Mouse (Mus musculus) liver, embryonic 14.5 days (tissue): Measurements from ENCODE around the gene Atad1. TPM values are rescaled to one million over a fixed set of nuclear protein-coding genes. Genes with fewer than 3 reads are reported as not detected.
"Not testable (repeated sequence)": the region's sequence is repeated elsewhere in the genome, so short reads cannot be mapped to it uniquely, and the experiment has no call there.

Experiments
- ATAC-seq: fragments of 200-750 bp; cut with Nextera tagmentation; 2 replicates; pipeline ENCODE4 v1.8.0; 2017; ENCODE audit warnings: moderate number of reproducible peaks, mild to moderate bottlenecking, moderate library complexity; ENCODE audit not compliant: insufficient read depth
- DNase-seq, 3 experiments: peaks; one replicate each; pipeline ENCODE4 v3.0.0-alpha.2; 2012 to 2013; ENCODE audit warnings: low read depth in 3 of 3, low spot score in 3 of 3
- H3K27ac ChIP-seq: fragments of 300-500 bp; sonication (generic); 2 replicates; pipeline ENCODE4 v1.5.1; 2014; ENCODE audit warnings: moderate library complexity, mild to moderate bottlenecking, control low read depth, inconsistent platforms
- H3K27me3 ChIP-seq: fragments of 300-500 bp; sonication (generic); 2 replicates; pipeline ENCODE4 v1.6.1; 2014; ENCODE audit warnings: mild to moderate bottlenecking, low read length, moderate library complexity; ENCODE audit not compliant: control insufficient read depth, insufficient read depth
- H3K36me3 ChIP-seq: fragments of 300-500 bp; sonication (generic); replicated peaks from 2 replicates; pipeline ENCODE4 v1.6.1; 2014; ENCODE audit warnings: low read depth; ENCODE audit not compliant: control insufficient read depth, insufficient read depth
- H3K4me1 ChIP-seq, 2 experiments: fragments of 200-500 bp in 1 of 2; fragments of 300-500 bp in 1 of 2; sonication (generic) in 1 of 2; replicated peaks; 2 replicates each; pipeline ENCODE4 v1.6.1; 2012 to 2014; ENCODE audit warnings: antibody characterized with exemption in 1 of 2, inconsistent platforms in 1 of 2, low read length in 1 of 2; ENCODE audit not compliant: control insufficient read depth in 2 of 2, insufficient read depth in 2 of 2
- H3K4me2 ChIP-seq: fragments of 300-500 bp; sonication (generic); 2 replicates; pipeline ENCODE4 v1.6.1; 2014; ENCODE audit warnings: low read depth, mild to moderate bottlenecking, control low read depth, moderate library complexity
- H3K4me3 ChIP-seq, 2 experiments: fragments of 200-500 bp in 1 of 2; fragments of 300-500 bp in 1 of 2; sonication (generic) in 1 of 2; 2 replicates each; pipeline ENCODE4 v1.5.1; 2012 to 2014; ENCODE audit warnings: low read depth in 2 of 2, low read length in 2 of 2, mild to moderate bottlenecking in 2 of 2, control low read depth in 1 of 2, inconsistent platforms in 1 of 2, moderate library complexity in 1 of 2; ENCODE audit not compliant: insufficient read depth in 1 of 2
- H3K9ac ChIP-seq: fragments of 300-500 bp; sonication (generic); replicated peaks from 2 replicates; pipeline ENCODE4 v1.6.1; 2014; ENCODE audit warnings: mild to moderate bottlenecking, control low read depth, moderate library complexity
- H3K9me3 ChIP-seq: fragments of 300-500 bp; sonication (generic); 2 replicates; pipeline ENCODE4 v1.6.1; 2016; ENCODE audit warnings: low read length, mixed read lengths; ENCODE audit not compliant: control insufficient read depth
- CTCF ChIP-seq: IDR thresholded peaks from 2 replicates; pipeline ENCODE4 v1.5.1; 2016; ENCODE audit warnings: antibody characterized with exemption, low read depth, control low read depth
- EP300 ChIP-seq: IDR thresholded peaks from 2 replicates; pipeline ENCODE4 v1.6.1; 2016; ENCODE audit warnings: antibody characterized with exemption, low read depth
- WGBS: fragments of 180-500 bp; shearing (Covaris S2); extraction: QIAGEN DNeasy Blood & Tissue Kit; methylation state at CpG from one replicate; pipeline ENCODE4 v1.1.7; 2014; ENCODE audit not compliant: insufficient replicate concordance; 5-methylcytosine and 5-hydroxymethylcytosine counted together
- polyA plus RNA-seq, 2 experiments: library from polyadenylated mRNA; depleted of rRNA in 1 of 2; stranded (reverse) in 1 of 2; unstranded in 1 of 2; fragments of >200 nt; fragmentation: Nextera tagmentation in 1 of 2; extraction: Ambion mirVana in 1 of 2; gene quantifications; 2 replicates each; pipeline versions ENCODE4 v1.2.1 to v1.2.3; 2012 to 2014

The Atad1 gene
- polyA plus RNA-seq, 2 experiments = 9.9 to 20.9 TPM

DNA sequence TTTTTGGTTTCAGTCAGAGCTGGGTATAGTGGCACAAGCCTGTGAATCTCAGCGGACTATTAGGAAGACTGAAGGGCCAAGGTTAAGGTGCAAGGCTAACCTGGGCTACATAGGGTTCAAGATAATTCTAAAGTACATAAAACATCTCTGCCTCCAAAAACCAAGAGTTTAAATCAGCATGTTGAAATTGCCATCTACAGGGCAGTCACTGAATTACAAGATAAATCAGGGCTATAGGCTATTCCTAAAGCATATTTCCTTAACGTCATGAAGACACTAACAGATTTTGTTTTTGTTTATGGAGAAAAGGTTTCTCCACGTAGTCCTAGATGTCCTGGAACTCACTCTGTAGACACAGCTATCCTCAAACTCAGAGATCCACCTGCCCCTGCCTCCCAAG lies 29.3 kb downstream of the Atad1 start:
- DNase-seq (peak in 1 of 3 experiments; percentile 13), ATAC-seq (no peak)
- whole genome bisulfite sequencing = 45% methylated on average over 3 of the region's 3 CpGs

DNA sequence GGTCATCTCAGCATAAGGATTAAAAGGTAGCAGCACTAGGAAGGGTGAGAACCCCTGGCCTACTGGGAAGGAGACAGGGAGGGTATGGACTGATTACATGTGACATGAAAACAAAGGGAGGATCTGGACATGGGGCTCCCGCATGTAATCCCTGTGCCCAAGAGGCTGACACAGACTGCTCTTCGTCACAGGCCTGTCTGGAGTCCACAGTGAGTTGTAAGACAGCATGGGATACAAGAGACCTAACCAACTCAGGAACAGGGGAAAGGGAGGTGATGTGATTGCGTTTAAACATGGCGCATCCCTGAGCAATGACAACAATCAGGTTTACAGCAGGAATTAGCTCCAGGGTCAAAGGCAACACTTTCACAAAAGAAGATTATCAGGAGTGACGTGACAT lies 30.6 kb downstream of the Atad1 start:
- Histone ChIP-seq H3K27ac (no peak overlapping the region), H3K4me2 (no peak overlapping the region), H3K36me3 (peaks cover 7% of the 10 kb centered on the region), H3K9me3 (no peaks in the 10 kb centered on the region), H3K9ac (no peak overlapping the region), H3K4me3 (no peak overlapping the region), H3K4me1 (peaks cover 7 to 8% of the 10 kb centered on the region in 2 experiments), H3K27me3 (no peaks in the 10 kb centered on the region)
- no peak for TF ChIP-seq EP300
- TF ChIP-seq CTCF = no peak
- DNase-seq = no peak
- WGBS = 82% methylated on average over 5 of the region's 5 CpGs
- no peak for ATAC-seq

More for the DNA sequence above, 29.3 kb downstream of the Atad1 start:
- peaks cover 2% of the 10 kb centered on the region; the same call in 1 of the 2 replicates for H3K36me3 ChIP-seq
- no peaks in the 10 kb centered on the region for H3K9me3 ChIP-seq
- H3K4me3 ChIP-seq = no peak overlapping the region
- TF ChIP-seq EP300 (no peak), CTCF (peak; percentile 36; the same call in 1 of the 2 replicates)
- H3K27ac ChIP-seq = no peak overlapping the region
- peaks cover 8 to 9% of the 10 kb centered on the region in 2 experiments for H3K4me1 ChIP-seq
- no peak overlapping the region for H3K9ac ChIP-seq
- H3K27me3 ChIP-seq = no peaks in the 10 kb centered on the region
- peak overlapping the region; percentile 86; the same call in 1 of the 2 replicates for H3K4me2 ChIP-seq

DNA sequence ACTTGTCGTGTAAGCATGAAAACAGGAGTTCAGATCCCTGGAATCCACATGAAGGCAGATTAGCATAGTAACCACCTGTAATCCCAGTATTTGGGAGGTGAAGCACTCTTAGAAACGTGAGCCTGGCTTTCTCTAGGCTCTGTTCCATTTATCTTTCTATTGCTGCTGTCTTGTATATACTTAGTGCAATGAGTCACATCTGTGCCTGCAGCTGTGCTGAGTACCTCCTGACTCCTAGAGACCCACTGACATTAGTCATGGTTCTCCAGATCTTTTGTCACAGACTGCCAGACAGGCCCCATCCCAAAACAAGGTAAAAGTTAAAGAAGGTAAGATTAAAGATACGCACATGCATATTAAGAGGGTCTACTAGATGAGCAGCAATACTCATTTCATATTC lies 37.4 kb downstream of the Atad1 start:
- no peak overlapping the region for H3K9ac ChIP-seq
- H3K27me3 ChIP-seq = no peaks in the 10 kb centered on the region
- no peaks in the 10 kb centered on the region for H3K4me1 ChIP-seq
- H3K4me3 ChIP-seq = no peak overlapping the region
- TF ChIP-seq EP300 = no peak
- no peak for TF ChIP-seq CTCF
- no peaks in the 10 kb centered on the region for H3K9me3 ChIP-seq
- no peak for ATAC-seq
- no peak for DNase-seq
- no peak overlapping the region for H3K4me2 ChIP-seq
- 75% methylated on average over 3 of the region's 3 CpGs for WGBS
- H3K27ac ChIP-seq = no peak overlapping the region
- H3K36me3 ChIP-seq = peaks cover 15% of the 10 kb centered on the region

DNA sequence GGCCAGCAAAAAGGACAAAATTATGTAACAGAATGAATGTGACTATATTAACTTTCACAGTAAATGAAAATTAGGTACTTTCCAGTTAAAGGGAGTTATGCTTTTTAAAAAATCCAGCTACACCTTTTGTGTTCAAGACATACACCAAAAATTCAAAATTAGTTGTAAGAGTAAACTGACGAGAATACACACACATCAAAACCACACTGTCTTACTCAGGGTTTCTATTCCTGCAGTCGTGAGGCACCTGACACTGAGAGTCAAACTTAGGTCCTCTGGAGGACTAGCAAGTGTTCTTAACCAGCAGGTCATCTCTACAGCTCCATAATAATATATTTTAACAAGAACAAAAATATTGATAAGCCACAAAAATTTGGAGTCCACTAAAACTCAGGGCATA lies 42.9 kb downstream of the Atad1 start:
- no peak for ATAC-seq
- H3K9me3 ChIP-seq = no peaks in the 10 kb centered on the region
- H3K4me2 ChIP-seq = no peak overlapping the region
- H3K27me3 ChIP-seq = no peaks in the 10 kb centered on the region
- no peak overlapping the region for H3K9ac ChIP-seq
- WGBS = 74% methylated on average over 2 of the region's 2 CpGs
- no peaks in the 10 kb centered on the region for H3K4me1 ChIP-seq
- no peak overlapping the region for H3K4me3 ChIP-seq
- no peak overlapping the region for H3K27ac ChIP-seq
- H3K36me3 ChIP-seq = peaks cover 23% of the 10 kb centered on the region
- no peak for TF ChIP-seq CTCF
- no peak for TF ChIP-seq EP300
- DNase-seq = no peak

DNA sequence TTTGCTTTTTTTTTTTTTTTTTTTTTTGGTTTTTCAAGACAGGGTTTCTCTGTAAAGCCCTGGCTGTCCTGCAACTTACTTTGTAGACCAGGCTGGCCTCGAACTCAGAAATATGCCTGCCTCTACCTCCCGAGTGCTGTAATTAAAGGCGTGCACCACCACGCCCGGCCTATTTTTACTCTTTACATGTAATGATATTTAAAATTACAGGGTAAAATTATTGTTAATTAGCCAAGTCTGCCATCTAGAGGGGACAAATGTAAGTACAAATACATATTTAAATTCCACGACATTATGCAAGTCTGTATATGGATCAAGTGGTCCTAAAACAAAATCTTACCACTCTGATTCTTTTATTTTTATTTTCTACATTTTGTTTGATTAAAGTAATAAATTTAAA lies 49.9 kb downstream of the Atad1 start:
- Histone ChIP-seq H3K4me2 (no peak overlapping the region), H3K4me1 (no peaks in the 10 kb centered on the region), H3K36me3 (peaks cover 17% of the 10 kb centered on the region), H3K4me3 (no peak overlapping the region), H3K9me3 (no peaks in the 10 kb centered on the region), H3K27ac (no peak overlapping the region), H3K27me3 (no peaks in the 10 kb centered on the region), H3K9ac (no peak overlapping the region)
- WGBS = 48% methylated on average over 6 of the region's 6 CpGs
- TF ChIP-seq CTCF (peak; percentile 46), EP300 (no peak)
- DNase-seq (peak in 2 of 3 experiments; percentile 28 to 44), ATAC-seq (no peak)

DNA sequence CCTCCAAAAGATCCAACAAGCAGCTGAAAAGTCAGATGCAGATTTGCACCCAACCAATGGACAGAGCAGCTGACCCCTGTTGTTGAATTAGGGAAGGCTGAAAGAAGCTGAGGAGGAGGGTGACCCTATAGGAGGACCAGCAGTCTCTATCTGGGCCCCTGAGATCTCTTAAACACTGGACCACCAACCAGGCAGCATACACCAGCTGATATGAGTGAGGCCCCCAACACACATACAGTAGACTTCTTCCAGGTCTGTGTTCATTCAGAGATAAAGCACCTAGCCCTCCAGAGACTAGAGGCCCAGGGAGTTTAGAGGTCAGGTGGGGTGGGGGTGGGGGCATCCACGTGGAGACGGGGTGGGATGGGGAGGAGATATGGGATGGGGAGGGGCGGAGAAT lies 51.4 kb downstream of the Atad1 start:
- not testable (repeated sequence) for ATAC-seq, H3K4me3 ChIP-seq, H3K27me3 ChIP-seq, H3K27ac ChIP-seq, H3K9ac ChIP-seq, H3K36me3 ChIP-seq, DNase-seq, H3K9me3 ChIP-seq, H3K4me1 ChIP-seq, H3K4me2 ChIP-seq
- 44% methylated on average over 3 of the region's 3 CpGs for WGBS
